Mouse (Mus musculus): ENCODE measurements around the gene E030030I06Rik.

DNA sequence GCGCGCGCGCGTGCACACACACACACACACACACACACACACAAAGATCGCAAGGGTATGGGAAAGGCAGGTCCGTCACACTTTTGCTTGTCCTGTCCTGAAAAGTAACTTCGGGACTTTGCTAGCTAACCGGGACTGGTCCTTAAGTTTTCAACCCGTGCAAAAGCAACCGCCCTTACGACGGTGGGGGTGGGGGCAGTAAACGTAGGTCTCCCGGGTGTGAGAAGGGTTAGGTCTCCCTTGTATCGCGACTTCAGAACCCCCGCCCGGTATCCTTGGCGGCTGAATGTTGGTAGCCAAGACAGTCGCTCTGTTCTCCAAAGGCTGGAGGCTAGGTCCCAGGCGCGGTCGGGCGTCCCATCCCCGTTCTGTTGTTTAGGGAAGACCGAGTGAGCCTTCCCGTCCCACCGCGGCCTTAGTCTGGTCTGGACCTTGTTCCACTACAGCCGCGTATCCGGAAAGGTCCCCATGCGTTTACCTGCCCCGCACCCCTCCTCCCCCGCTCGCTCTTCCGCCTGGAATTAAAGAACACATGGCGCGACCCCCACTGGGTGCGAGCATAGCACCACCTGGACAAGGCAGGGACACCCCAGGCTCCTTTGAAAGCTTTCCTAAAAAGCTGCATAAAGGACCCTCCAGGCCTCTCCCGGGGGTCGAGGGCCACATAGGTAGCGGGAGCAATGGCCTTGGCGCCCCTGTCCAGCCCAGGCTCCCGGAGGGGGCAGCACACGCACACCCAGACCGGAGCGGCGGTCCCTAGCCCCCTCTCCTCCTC is 808 bp upstream of the E030030I06Rik start:
- TF ChIP-seq POLR2A (IDR thresholded peaks at IDR 0.05; ENCODE audit: low read depth, low read length) (no peak), CTCF (IDR thresholded peaks at IDR 0.05; ENCODE audit: extremely low read depth, insufficient read length, insufficient replicate concordance, low read depth, low read length) (no peak)

Data from small intestine, adult 2 months (tissue).